Mouse (Mus musculus) megakaryocyte, embryonic 14.5 days (primary cell): ENCODE results near the gene Frmpd1. TPM values are rescaled to one million over a fixed set of nuclear protein-coding genes. Genes with fewer than 3 reads are reported as not detected.

Source experiments
- H3K27me3 ChIP-seq: replicated peaks from 2 replicates; pipeline ENCODE3; 2012; ENCODE audit warnings: inconsistent platforms
- H3K36me3 ChIP-seq: replicated peaks from 2 replicates; pipeline ENCODE3; 2012; ENCODE audit warnings: low read length, inconsistent platforms, mixed read lengths
- H3K4me1 ChIP-seq: 2 replicates; pipeline ENCODE4 v1.6.1; 2012; ENCODE audit warnings: inconsistent platforms
- H3K4me3 ChIP-seq: replicated peaks from 2 replicates; pipeline ENCODE3; 2012; ENCODE audit warnings: moderate library complexity, mild to moderate bottlenecking, inconsistent platforms
- H3K9me3 ChIP-seq: 2 replicates; pipeline ENCODE4 v1.6.1; 2012; ENCODE audit warnings: inconsistent platforms
- FLI1 ChIP-seq: IDR thresholded peaks from 2 replicates; pipeline ENCODE4 v1.6.1; 2012; ENCODE audit warnings: low read length, inconsistent platforms, mixed read lengths
- GATA1 ChIP-seq: IDR thresholded peaks from 3 replicates; pipeline ENCODE4 v1.6.1; 2012; ENCODE audit warnings: mixed read lengths, low read length, inconsistent platforms, borderline replicate concordance
- polyA plus RNA-seq: library from polyadenylated mRNA; stranded (reverse); fragments of >175 nt; gene quantifications from 2 replicates; pipeline ENCODE4 v1.2.3, GENCODE M21; 2012; ENCODE audit warnings: low replicate concordance; ENCODE audit not compliant: insufficient read depth

Gene Frmpd1
- polyA plus RNA-seq, 1 experiment, result 0.08 TPM

DNA sequence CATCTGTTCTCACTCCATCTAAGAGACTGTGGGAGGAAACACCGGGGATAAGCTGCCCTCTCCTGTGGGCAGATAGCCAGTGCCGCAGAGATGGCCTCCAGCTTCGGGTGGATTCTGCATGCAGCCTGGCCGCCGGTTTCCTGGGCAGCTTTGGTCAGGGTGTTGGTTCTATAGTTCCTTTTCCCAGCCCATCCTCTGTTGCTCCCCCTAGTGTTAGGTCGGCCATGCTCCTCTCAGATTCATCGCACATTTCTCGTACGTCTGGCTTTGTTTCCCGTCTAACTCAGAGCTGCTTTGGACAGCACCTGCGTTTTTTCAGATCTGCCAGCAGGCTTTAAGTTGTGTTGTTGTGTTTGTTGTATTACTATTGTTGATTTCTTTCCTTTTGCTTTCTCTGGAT is 123.4 kb downstream of the Frmpd1 start:
- Histone ChIP-seq H3K4me3 (no peak overlapping the region), H3K9me3 (peaks cover 6% of the 10 kb centered on the region; the same call in 1 of the 2 replicates), H3K36me3 (peaks cover 60% of the 10 kb centered on the region), H3K4me1 (peaks cover 8% of the 10 kb centered on the region), H3K27me3 (no peaks in the 10 kb centered on the region)
- TF ChIP-seq FLI1 (no peak), GATA1 (no peak)

DNA sequence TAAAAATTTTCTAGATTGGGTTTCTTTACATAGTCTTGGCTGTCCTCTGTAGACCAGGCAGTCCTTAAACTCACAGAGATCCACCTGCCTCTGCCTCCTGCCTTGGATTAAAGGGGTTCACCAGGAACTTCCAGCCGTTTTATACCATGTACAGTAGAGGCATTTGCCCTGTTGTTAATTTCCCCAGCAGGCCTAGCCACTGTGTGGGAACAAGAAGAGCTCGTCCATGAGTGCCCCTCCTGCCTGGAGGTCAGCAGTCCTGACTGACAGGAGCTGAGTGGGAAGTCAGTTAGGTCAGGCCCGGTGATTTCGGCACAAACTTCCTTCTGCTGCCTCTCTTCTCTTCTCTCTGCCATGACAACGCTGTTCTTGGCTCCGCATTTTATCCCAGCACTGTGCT is 123.9 kb downstream of the Frmpd1 start:
- H3K27me3 ChIP-seq, result no peaks in the 10 kb centered on the region
- H3K4me3 ChIP-seq, result no peak overlapping the region
- peaks cover 57% of the 10 kb centered on the region for H3K36me3 ChIP-seq
- TF ChIP-seq FLI1 (no peak), GATA1 (no peak)
- peaks cover 6% of the 10 kb centered on the region; the same call in 1 of the 2 replicates for H3K9me3 ChIP-seq
- peaks cover 8% of the 10 kb centered on the region for H3K4me1 ChIP-seq

DNA sequence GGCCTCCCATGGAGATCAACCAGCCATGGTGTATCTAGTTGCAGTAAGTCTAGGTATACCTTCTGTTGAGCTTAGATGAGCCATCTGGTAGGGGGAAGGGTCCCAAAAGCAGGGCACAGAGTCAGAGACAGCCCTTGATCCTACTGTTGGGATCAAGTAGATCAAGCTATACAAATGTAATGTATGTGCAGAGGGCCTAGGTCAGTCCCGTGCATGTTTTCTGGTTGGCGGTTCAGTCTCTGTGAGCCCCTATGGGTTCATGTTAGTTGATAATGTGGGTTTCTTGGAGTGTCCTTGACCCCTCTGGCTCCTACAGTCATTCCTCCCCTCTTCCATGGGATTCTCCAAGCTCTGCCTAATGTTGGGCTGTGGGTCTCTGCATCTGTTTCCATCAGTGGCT is 126.4 kb downstream of the Frmpd1 start:
- TF ChIP-seq GATA1, result no peak
- no peak for TF ChIP-seq FLI1
- Histone ChIP-seq H3K27me3 (no peaks in the 10 kb centered on the region), H3K4me1 (peaks cover 8% of the 10 kb centered on the region), H3K9me3 (no peaks in the 10 kb centered on the region), H3K4me3 (no peak overlapping the region), H3K36me3 (peaks cover 56% of the 10 kb centered on the region)

DNA sequence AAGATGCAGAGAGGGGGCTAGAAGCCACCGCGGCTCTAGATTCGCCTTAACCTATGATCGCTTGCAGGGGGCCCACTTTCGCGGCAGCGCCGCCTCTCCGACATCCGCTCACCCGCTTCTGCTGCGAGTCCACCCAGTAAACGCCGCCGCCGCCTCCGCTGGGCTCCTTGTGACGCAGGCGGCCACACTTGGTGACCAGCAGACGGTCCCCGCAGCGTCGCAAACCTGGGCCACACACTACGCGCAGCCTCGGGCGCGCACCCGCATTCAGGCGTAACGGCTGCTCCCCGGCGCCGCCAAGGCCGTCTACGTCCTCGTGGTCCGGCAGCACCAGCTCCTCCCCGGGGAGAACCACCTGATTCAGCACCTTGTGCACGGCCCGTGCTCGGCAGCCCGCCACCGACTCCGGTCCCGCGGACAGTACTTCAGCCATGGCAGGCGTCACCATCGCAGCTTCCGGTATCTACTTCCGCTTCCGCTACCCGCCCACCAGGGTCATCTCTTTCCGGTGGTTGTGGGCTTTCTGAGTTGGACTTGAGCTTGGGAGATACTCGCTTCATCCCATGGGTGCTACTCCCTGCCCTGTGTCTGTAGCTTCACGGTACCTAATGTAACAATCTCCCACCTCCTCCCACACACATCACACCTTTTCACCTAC is 135.6 kb downstream of the Frmpd1 start:
- peak overlapping the region; percentile 99 for H3K4me3 ChIP-seq
- H3K27me3 ChIP-seq, result peaks cover 1% of the 10 kb centered on the region
- H3K9me3 ChIP-seq, result peaks cover 5% of the 10 kb centered on the region
- H3K4me1 ChIP-seq, result peaks cover 29% of the 10 kb centered on the region
- TF ChIP-seq GATA1, result no peak
- TF ChIP-seq FLI1, result peak; percentile 86
- peaks cover 35% of the 10 kb centered on the region for H3K36me3 ChIP-seq

GRCm38 (mm10) chr4:45331139-45331538 is 146.5 kb downstream of the Frmpd1 start:
- TF ChIP-seq GATA1 (no peak), FLI1 (no peak)
- Histone ChIP-seq H3K9me3 (peaks cover 14% of the 10 kb centered on the region), H3K27me3 (peaks cover 7% of the 10 kb centered on the region), H3K4me1 (peaks cover 15% of the 10 kb centered on the region), H3K36me3 (no peaks in the 10 kb centered on the region), H3K4me3 (no peak overlapping the region)

DNA sequence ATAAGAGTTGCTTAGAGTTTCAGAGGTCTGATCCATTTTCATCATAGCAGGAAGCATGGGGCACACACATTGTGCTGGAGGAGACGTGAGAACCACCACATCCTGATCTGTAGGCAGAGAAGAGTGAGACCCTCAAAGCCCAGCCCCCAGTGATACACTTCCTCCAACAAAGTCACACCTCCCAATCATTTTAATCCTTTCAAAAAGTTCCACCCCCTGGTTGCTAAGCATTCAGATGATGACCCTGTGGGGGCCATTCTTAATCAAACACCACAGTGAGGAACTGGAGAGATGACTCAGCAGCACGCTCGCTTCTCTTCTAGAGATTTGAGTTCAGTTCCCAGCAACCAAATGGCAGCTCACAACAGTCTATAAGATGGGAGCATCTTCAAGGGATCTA is 147.8 kb downstream of the Frmpd1 start:
- TF ChIP-seq GATA1 (no peak), FLI1 (no peak)
- H3K4me1 ChIP-seq, result peaks cover 17% of the 10 kb centered on the region
- peaks cover 12% of the 10 kb centered on the region for H3K9me3 ChIP-seq
- H3K27me3 ChIP-seq, result peaks cover 7% of the 10 kb centered on the region
- no peak overlapping the region for H3K4me3 ChIP-seq
- no peaks in the 10 kb centered on the region for H3K36me3 ChIP-seq

Other genes with a start within 250 kb of the Frmpd1 start
- gene Grhpr, start 203.5 kb upstream of the Frmpd1 start, polyA plus RNA-seq, result 37.4 and 99.0 TPM in 2 replicates
- 0.89 TPM in 1 of 2 replicates, not detected in the other for gene Zbtb5, start 172.5 kb upstream of the Frmpd1 start, polyA plus RNA-seq
- 2.7 TPM in 1 of 2 replicates, not detected in the other for gene Polr1e, start 166.3 kb upstream of the Frmpd1 start, polyA plus RNA-seq
- 0.29 and 1.4 TPM in 2 replicates for gene Fbxo10, start 100.3 kb upstream of the Frmpd1 start, polyA plus RNA-seq
- 18.7 and 112 TPM in 2 replicates for gene Tomm5, start 76.8 kb upstream of the Frmpd1 start, polyA plus RNA-seq
- gene Trmt10b, start 112.3 kb downstream of the Frmpd1 start, polyA plus RNA-seq, result 1.1 TPM in 1 of 2 replicates, not detected in the other
- gene Dcaf10, start 157.2 kb downstream of the Frmpd1 start, polyA plus RNA-seq, result 17.0 and 22.3 TPM in 2 replicates
- 37.8 and 55.4 TPM in 2 replicates for gene Exosc3, start 157.9 kb downstream of the Frmpd1 start, polyA plus RNA-seq
- gene Slc25a51, start 223.9 kb downstream of the Frmpd1 start, polyA plus RNA-seq, result 8.3 and 8.6 TPM in 2 replicates